Mouse (Mus musculus) spleen, adult 2 months (tissue): ENCODE measurements around the gene Smu1.

Experiments used
- CTCF ChIP-seq: fragments of 200-500 bp; IDR thresholded peaks from 2 replicates; pipeline ENCODE4 v1.5.1; 2011; ENCODE audit warnings: mild to moderate bottlenecking, inconsistent platforms; ENCODE audit not compliant: insufficient read depth, insufficient read length, insufficient replicate concordance; ENCODE audit errors: extremely low read depth
- POLR2A ChIP-seq: fragments of 200-500 bp; IDR thresholded peaks from 2 replicates; pipeline ENCODE4 v1.6.1; 2011; ENCODE audit warnings: low read depth, low read length, inconsistent platforms

DNA sequence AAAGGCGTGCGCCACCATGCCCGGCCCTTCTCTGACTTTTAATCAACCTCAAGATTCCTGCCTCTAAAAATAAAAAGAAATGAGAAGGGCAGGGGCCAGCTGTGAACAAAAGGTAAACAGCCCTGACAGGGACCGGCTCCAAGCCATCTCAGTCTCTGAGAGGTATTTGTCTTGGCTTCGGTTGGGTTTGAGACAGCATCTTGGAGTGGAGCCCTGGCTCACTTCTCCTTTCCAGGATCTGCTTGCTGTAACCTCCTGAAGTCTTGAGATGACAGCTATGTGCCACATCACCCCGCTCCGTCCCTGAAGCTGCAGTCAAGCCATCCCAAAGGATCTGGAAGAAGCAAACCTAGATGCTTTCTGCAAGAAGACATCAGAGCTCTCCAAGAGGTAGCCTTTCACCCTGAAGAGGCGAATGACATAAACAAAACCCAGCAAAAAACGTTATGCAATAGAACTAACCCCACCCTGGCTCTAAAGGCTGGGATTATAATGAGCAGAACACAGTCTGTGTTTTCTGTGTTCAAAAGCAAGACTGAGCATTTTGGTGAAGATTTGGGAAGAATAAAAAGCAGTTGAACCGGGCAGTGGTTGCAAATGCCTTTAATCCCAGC is 26.9 kb upstream of the Smu1 start:
- TF ChIP-seq POLR2A (no peak), CTCF (no peak)
